Mouse (Mus musculus) hindbrain, embryonic 10.5 days (tissue): Measurements from ENCODE around the gene Cdkal1. TPM values are rescaled to one million over a fixed set of nuclear protein-coding genes. Genes with fewer than 3 reads are reported as not detected.

Source experiments
- DNase-seq: peaks from one replicate; pipeline ENCODE4 v3.0.0-alpha.2; 2017; ENCODE audit warnings: low spot score
- H3K27ac ChIP-seq: fragments of 300-500 bp; sonication (generic); 2 replicates; pipeline ENCODE4 v1.5.1; 2016; ENCODE audit warnings: mild to moderate bottlenecking, moderate library complexity
- H3K27me3 ChIP-seq: fragments of 300-500 bp; sonication (generic); 2 replicates; pipeline ENCODE4 v1.6.1; 2016; ENCODE audit warnings: mild to moderate bottlenecking; ENCODE audit not compliant: poor library complexity, insufficient read depth, severe bottlenecking
- H3K36me3 ChIP-seq: fragments of 300-500 bp; sonication (generic); 2 replicates; pipeline ENCODE4 v1.6.1; 2016; ENCODE audit warnings: mild to moderate bottlenecking, moderate library complexity
- H3K4me1 ChIP-seq: fragments of 300-500 bp; sonication (generic); replicated peaks from 2 replicates; pipeline ENCODE4 v1.6.1; 2016; ENCODE audit warnings: mild to moderate bottlenecking
- H3K4me3 ChIP-seq: fragments of 300-500 bp; sonication (generic); 2 replicates; pipeline ENCODE4 v1.5.1; 2016; ENCODE audit warnings: mild to moderate bottlenecking, moderate library complexity
- H3K9me3 ChIP-seq: fragments of 300-500 bp; sonication (generic); 2 replicates; pipeline ENCODE4 v1.6.1; 2016; ENCODE audit warnings: mild to moderate bottlenecking, moderate library complexity
- WGBS: fragments of 180-500 bp; shearing (Covaris S2); methylation state at CpG from one replicate; pipeline ENCODE4 v1.1.7; 2016; 5-methylcytosine and 5-hydroxymethylcytosine counted together
- polyA plus RNA-seq: library from polyadenylated mRNA; unstranded; fragments of >200 nt; fragmentation: Nextera tagmentation; extraction: Ambion mirVana; gene quantifications from 2 replicates; pipeline ENCODE4 v1.2.1, GENCODE M21; 2016

Gene Cdkal1
- polyA plus RNA-seq, 1 experiment from 2014 or later = 29.6 TPM

GRCm38 (mm10) chr13:29751201-29751600 lies 104.3 kb downstream of the Cdkal1 start:
- WGBS = 94% methylated on average over 5 of the region's 5 CpGs
- Histone ChIP-seq H3K27ac (no peak overlapping the region), H3K9me3 (no peaks in the 10 kb centered on the region), H3K4me3 (no peak overlapping the region), H3K36me3 (no peaks in the 10 kb centered on the region), H3K27me3 (no peaks in the 10 kb centered on the region), H3K4me1 (no peaks in the 10 kb centered on the region)
- no peak for DNase-seq

GRCm38 (mm10) chr13:29747347-29747647 lies 108.2 kb downstream of the Cdkal1 start:
- DNase-seq = no peak
- Histone ChIP-seq H3K4me1 (no peaks in the 10 kb centered on the region), H3K27me3 (no peaks in the 10 kb centered on the region), H3K36me3 (no peaks in the 10 kb centered on the region), H3K9me3 (no peaks in the 10 kb centered on the region), H3K27ac (no peak overlapping the region), H3K4me3 (no peak overlapping the region)
- WGBS = 91% methylated on average over 3 of the region's 3 CpGs

GRCm38 (mm10) chr13:29746501-29747346 lies 108.8 kb downstream of the Cdkal1 start:
- Histone ChIP-seq H3K27me3 (no peaks in the 10 kb centered on the region), H3K9me3 (no peaks in the 10 kb centered on the region), H3K4me1 (no peaks in the 10 kb centered on the region), H3K36me3 (no peaks in the 10 kb centered on the region), H3K4me3 (no peak overlapping the region), H3K27ac (no peak overlapping the region)
- no peak for DNase-seq
- WGBS = 77% methylated on average over 9 of the region's 9 CpGs

GRCm38 (mm10) chr13:29745073-29745472 lies 110.4 kb downstream of the Cdkal1 start:
- H3K27ac ChIP-seq = no peak overlapping the region
- no peak for DNase-seq
- no peak overlapping the region for H3K4me3 ChIP-seq
- 91% methylated on average over 2 of the region's 2 CpGs for WGBS
- no peaks in the 10 kb centered on the region for H3K36me3 ChIP-seq
- H3K9me3 ChIP-seq = no peaks in the 10 kb centered on the region
- no peaks in the 10 kb centered on the region for H3K4me1 ChIP-seq
- no peaks in the 10 kb centered on the region for H3K27me3 ChIP-seq

GRCm38 (mm10) chr13:29744188-29744587 lies 111.3 kb downstream of the Cdkal1 start:
- 86% methylated on average over 3 of the region's 3 CpGs for WGBS
- no peak for DNase-seq
- no peaks in the 10 kb centered on the region for H3K36me3 ChIP-seq
- H3K4me1 ChIP-seq = no peaks in the 10 kb centered on the region
- no peaks in the 10 kb centered on the region for H3K27me3 ChIP-seq
- no peak overlapping the region for H3K27ac ChIP-seq
- no peaks in the 10 kb centered on the region for H3K9me3 ChIP-seq
- H3K4me3 ChIP-seq = no peak overlapping the region

GRCm38 (mm10) chr13:29743761-29744160 lies 111.7 kb downstream of the Cdkal1 start:
- H3K36me3 ChIP-seq = no peaks in the 10 kb centered on the region
- no peak for DNase-seq
- 88% methylated on average over 4 of the region's 4 CpGs for WGBS
- H3K27ac ChIP-seq = no peak overlapping the region
- H3K9me3 ChIP-seq = no peaks in the 10 kb centered on the region
- H3K27me3 ChIP-seq = no peaks in the 10 kb centered on the region
- H3K4me1 ChIP-seq = no peaks in the 10 kb centered on the region
- no peak overlapping the region for H3K4me3 ChIP-seq

GRCm38 (mm10) chr13:29737675-29738461 lies 117.6 kb downstream of the Cdkal1 start:
- Histone ChIP-seq H3K27me3 (no peaks in the 10 kb centered on the region), H3K4me3 (no peak overlapping the region), H3K4me1 (no peaks in the 10 kb centered on the region), H3K9me3 (no peaks in the 10 kb centered on the region), H3K36me3 (no peaks in the 10 kb centered on the region), H3K27ac (no peak overlapping the region)
- no peak for DNase-seq
- WGBS = 82% methylated on average over 5 of the region's 5 CpGs

- no peaks in the 10 kb centered on the region for H3K4me1 ChIP-seq
- no peaks in the 10 kb centered on the region for H3K27me3 ChIP-seq
- H3K36me3 ChIP-seq = no peaks in the 10 kb centered on the region
- no peak overlapping the region for H3K4me3 ChIP-seq
- DNase-seq = no peak
- no peaks in the 10 kb centered on the region for H3K9me3 ChIP-seq
- H3K27ac ChIP-seq = no peak overlapping the region
Observed at GRCm38 (mm10) chr13:29734496-29734895, 121.0 kb downstream of the Cdkal1 start.

GRCm38 (mm10) chr13:29726154-29726825 lies 129.2 kb downstream of the Cdkal1 start:
- no peak overlapping the region for H3K4me3 ChIP-seq
- WGBS = 91% methylated on average over 5 of the region's 5 CpGs
- H3K9me3 ChIP-seq = no peaks in the 10 kb centered on the region
- H3K36me3 ChIP-seq = no peaks in the 10 kb centered on the region
- no peak for DNase-seq
- no peak overlapping the region for H3K27ac ChIP-seq
- H3K4me1 ChIP-seq = no peaks in the 10 kb centered on the region
- H3K27me3 ChIP-seq = no peaks in the 10 kb centered on the region

- no peaks in the 10 kb centered on the region for H3K9me3 ChIP-seq
- no peaks in the 10 kb centered on the region for H3K27me3 ChIP-seq
- H3K4me3 ChIP-seq = no peak overlapping the region
- 0 out of 2 replicates have a peak, but pooled peaks cover 3% of the 10 kb centered on the region for H3K4me1 ChIP-seq
- 90% methylated on average over 6 of the region's 6 CpGs for WGBS
- no peak for DNase-seq
- no peak overlapping the region for H3K27ac ChIP-seq
- no peaks in the 10 kb centered on the region for H3K36me3 ChIP-seq
Observed at GRCm38 (mm10) chr13:29724855-29725254, 130.6 kb downstream of the Cdkal1 start.

- 0 out of 2 replicates have a peak, but pooled peaks cover 3% of the 10 kb centered on the region for H3K4me1 ChIP-seq
- no peak for DNase-seq
- no peaks in the 10 kb centered on the region for H3K9me3 ChIP-seq
- H3K36me3 ChIP-seq = no peaks in the 10 kb centered on the region
- WGBS = 80% methylated on average over 1 of the region's 1 CpGs
- no peak overlapping the region for H3K4me3 ChIP-seq
- no peak overlapping the region for H3K27ac ChIP-seq
- H3K27me3 ChIP-seq = no peaks in the 10 kb centered on the region
Observed at GRCm38 (mm10) chr13:29723150-29723549, 132.3 kb downstream of the Cdkal1 start.

GRCm38 (mm10) chr13:29721206-29721605 lies 134.3 kb downstream of the Cdkal1 start:
- Histone ChIP-seq H3K27ac (no peak overlapping the region), H3K27me3 (no peaks in the 10 kb centered on the region), H3K9me3 (no peaks in the 10 kb centered on the region), H3K36me3 (no peaks in the 10 kb centered on the region), H3K4me3 (no peak overlapping the region), H3K4me1 (peaks cover 5% of the 10 kb centered on the region; the same call in 1 of the 2 replicates)
- DNase-seq = no peak
- 93% methylated on average over 5 of the region's 5 CpGs for whole genome bisulfite sequencing

- H3K4me1 ChIP-seq = peaks cover 18% of the 10 kb centered on the region
- H3K27me3 ChIP-seq = no peaks in the 10 kb centered on the region
- H3K27ac ChIP-seq = no peak overlapping the region
- H3K9me3 ChIP-seq = no peaks in the 10 kb centered on the region
- no peaks in the 10 kb centered on the region for H3K36me3 ChIP-seq
- DNase-seq = no peak
- 74% methylated on average over 4 of the region's 4 CpGs for WGBS
- no peak overlapping the region for H3K4me3 ChIP-seq
Observed at GRCm38 (mm10) chr13:29716550-29716949, 138.9 kb downstream of the Cdkal1 start.
